Mouse (Mus musculus) lung, embryonic 15.5 days (tissue): ENCODE measurements around the gene Thap11. TPM values are rescaled to one million over a fixed set of nuclear protein-coding genes. Genes with fewer than 3 reads are reported as not detected.

Source experiments
- ATAC-seq: fragments of 200-750 bp; cut with Nextera tagmentation; 2 replicates; pipeline ENCODE4 v1.8.0; 2017; ENCODE audit warnings: moderate number of reproducible peaks, borderline replicate concordance; ENCODE audit not compliant: low FRiP score, low TSS enrichment; ENCODE audit errors: extremely low read depth
- H3K27ac ChIP-seq: fragments of 300-500 bp; sonication (generic); 2 replicates; pipeline ENCODE4 v1.5.1; 2015; ENCODE audit warnings: moderate library complexity, mild to moderate bottlenecking, inconsistent platforms
- H3K27me3 ChIP-seq: fragments of 300-500 bp; sonication (generic); 2 replicates; pipeline ENCODE4 v1.6.1; 2015; ENCODE audit warnings: inconsistent platforms
- H3K36me3 ChIP-seq: fragments of 300-500 bp; sonication (generic); 2 replicates; pipeline ENCODE4 v1.6.1; 2015; ENCODE audit warnings: inconsistent platforms
- H3K4me1 ChIP-seq: fragments of 300-500 bp; sonication (generic); 2 replicates; pipeline ENCODE4 v1.6.1; 2015; ENCODE audit warnings: inconsistent platforms
- H3K4me2 ChIP-seq: fragments of 300-500 bp; sonication (generic); 2 replicates; pipeline ENCODE4 v1.6.1; 2015; ENCODE audit warnings: inconsistent platforms, mild to moderate bottlenecking, moderate library complexity
- H3K4me3 ChIP-seq: fragments of 300-500 bp; sonication (generic); 2 replicates; pipeline ENCODE4 v1.5.1; 2015; ENCODE audit warnings: mild to moderate bottlenecking, inconsistent platforms
- H3K9ac ChIP-seq: fragments of 300-500 bp; sonication (generic); 2 replicates; pipeline ENCODE4 v1.6.1; 2015; ENCODE audit warnings: inconsistent platforms
- H3K9me3 ChIP-seq: fragments of 300-500 bp; sonication (generic); 2 replicates; pipeline ENCODE4 v1.6.1; 2016; ENCODE audit warnings: inconsistent platforms
- WGBS: fragments of 180-500 bp; shearing (Covaris S2); methylation state at CpG from one replicate; pipeline ENCODE4 v1.1.7; 2015; 5-methylcytosine and 5-hydroxymethylcytosine counted together
- polyA plus RNA-seq: library from polyadenylated mRNA; unstranded; fragments of >200 nt; fragmentation: Nextera tagmentation; extraction: Ambion mirVana; gene quantifications from 2 replicates; pipeline ENCODE4 v1.2.1, GENCODE M21; 2015

The Thap11 gene
- polyA plus RNA-seq, 1 experiment from 2014 or later: 67.9 TPM

- Histone ChIP-seq H3K9ac (no peak within 1 kb of the TSS), H3K4me1 (peaks cover 34% of the 10 kb centered on the region), H3K4me2 (peak within 1 kb of the TSS; percentile 73; the same call in 1 of the 2 replicates), H3K27ac (no peak within 1 kb of the TSS), H3K9me3 (no peaks in the 10 kb centered on the region), H3K4me3 (no peak within 1 kb of the TSS), H3K36me3 (peaks cover 14% of the 10 kb centered on the region), H3K27me3 (no peaks in the 10 kb centered on the region)
- whole genome bisulfite sequencing: 87% methylated on average over 3 of the region's 3 CpGs
- no peak for ATAC-seq
These were observed 1.8 kb upstream of the Thap11 start, which contains the start of gene Cenpt for GRCm38 (mm10) chr8:105853178-105853577. Cenpt (minus strand) TSS chr8:105853278.

DNA sequence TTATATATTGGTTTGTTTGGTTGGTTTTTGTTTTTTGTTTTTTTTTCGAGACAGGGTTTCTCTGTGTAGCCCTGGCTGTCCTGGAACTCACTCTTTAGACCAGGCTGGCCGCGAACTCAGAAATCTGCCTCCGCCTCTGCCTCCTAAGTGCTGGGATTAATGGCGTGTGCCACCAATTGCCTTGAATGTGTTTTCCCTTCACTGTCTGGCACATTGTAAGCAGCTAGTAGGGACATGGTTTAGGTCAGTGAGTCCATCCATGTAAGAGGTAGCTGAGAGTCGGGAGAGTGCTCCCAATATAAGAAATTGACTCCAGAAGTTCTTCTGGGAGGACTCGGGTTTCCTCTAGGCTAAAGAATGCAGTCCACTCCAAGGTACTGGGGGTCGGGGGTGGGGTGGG, 629 bp upstream of the Thap11 start:
- 21% methylated on average over 8 of the region's 8 CpGs for WGBS
- peak overlapping the region; percentile 94 for H3K4me3 ChIP-seq
- H3K4me2 ChIP-seq: peak overlapping the region; percentile 92
- H3K27ac ChIP-seq: no peak overlapping the region
- H3K27me3 ChIP-seq: no peaks in the 10 kb centered on the region
- H3K9me3 ChIP-seq: no peaks in the 10 kb centered on the region
- no peak for ATAC-seq
- peaks cover 2% of the 10 kb centered on the region; the same call in 1 of the 2 replicates for H3K36me3 ChIP-seq
- peaks cover 45% of the 10 kb centered on the region for H3K4me1 ChIP-seq
- H3K9ac ChIP-seq: peak overlapping the region; percentile 86

DNA sequence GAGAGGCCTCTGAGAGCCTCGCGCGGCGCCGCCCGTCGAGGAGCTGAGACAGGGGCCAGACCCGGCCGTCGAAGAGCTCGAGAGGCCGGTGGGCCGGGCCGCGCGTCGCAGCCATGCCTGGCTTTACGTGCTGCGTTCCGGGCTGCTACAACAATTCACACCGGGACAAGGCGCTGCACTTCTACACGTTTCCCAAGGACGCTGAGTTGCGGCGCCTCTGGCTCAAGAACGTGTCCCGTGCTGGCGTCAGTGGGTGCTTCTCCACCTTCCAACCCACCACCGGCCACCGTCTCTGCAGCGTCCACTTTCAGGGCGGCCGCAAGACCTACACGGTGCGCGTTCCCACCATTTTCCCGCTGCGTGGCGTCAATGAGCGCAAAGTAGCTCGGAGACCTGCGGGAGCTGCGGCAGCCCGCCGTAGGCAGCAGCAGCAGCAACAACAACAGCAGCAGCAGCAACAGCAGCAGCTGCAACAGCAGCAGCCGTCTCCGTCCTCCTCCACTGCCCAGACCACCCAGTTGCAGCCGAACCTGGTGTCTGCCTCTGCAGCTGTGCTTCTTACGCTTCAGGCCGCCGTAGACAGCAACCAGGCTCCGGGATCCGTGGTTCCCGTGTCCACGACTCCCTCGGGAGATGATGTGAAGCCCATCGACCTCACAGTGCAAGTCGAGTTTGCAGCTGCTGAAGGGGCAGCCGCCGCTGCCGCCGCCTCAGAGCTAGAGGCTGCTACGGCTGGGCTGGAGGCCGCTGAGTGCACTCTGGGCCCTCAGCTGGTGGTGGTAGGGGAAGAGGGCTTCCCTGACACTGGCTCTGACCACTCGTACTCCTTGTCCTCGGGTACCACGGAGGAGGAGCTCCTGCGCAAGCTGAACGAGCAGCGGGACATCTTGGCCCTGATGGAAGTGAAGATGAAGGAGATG, 576 bp downstream of the Thap11 start:
- peak overlapping the region; percentile 92 for H3K4me2 ChIP-seq
- H3K27me3 ChIP-seq: no peaks in the 10 kb centered on the region
- H3K36me3 ChIP-seq: no peaks in the 10 kb centered on the region
- peak overlapping the region; percentile 73 for H3K27ac ChIP-seq
- H3K4me1 ChIP-seq: peaks cover 49% of the 10 kb centered on the region
- under 1% methylated on average over 71 of the region's 71 CpGs for WGBS
- ATAC-seq: peak; percentile 37
- peak overlapping the region; percentile 94 for H3K4me3 ChIP-seq
- H3K9me3 ChIP-seq: no peaks in the 10 kb centered on the region
- peak overlapping the region; percentile 86 for H3K9ac ChIP-seq

- H3K36me3 ChIP-seq: no peaks in the 10 kb centered on the region
- H3K4me2 ChIP-seq: peak overlapping the region; percentile 92
- H3K4me3 ChIP-seq: peak overlapping the region; percentile 94
- H3K9ac ChIP-seq: peak overlapping the region; percentile 86
- H3K27me3 ChIP-seq: no peaks in the 10 kb centered on the region
- no peaks in the 10 kb centered on the region for H3K9me3 ChIP-seq
- H3K27ac ChIP-seq: peak overlapping the region; percentile 73
- H3K4me1 ChIP-seq: peaks cover 45% of the 10 kb centered on the region
- no peak for ATAC-seq
- 9% methylated on average over 15 of the region's 15 CpGs for WGBS
These were observed 1.4 kb downstream of the Thap11 start for GRCm38 (mm10) chr8:105856168-105856835.

GRCm38 (mm10) chr8:105858495-105858894, 3.6 kb downstream of the Thap11 start:
- Histone ChIP-seq H3K9ac (no peak overlapping the region), H3K4me1 (peaks cover 56% of the 10 kb centered on the region), H3K4me3 (no peak overlapping the region), H3K36me3 (0 out of 2 replicates have a peak, but pooled peaks cover 3% of the 10 kb centered on the region), H3K4me2 (no peak overlapping the region), H3K27ac (no peak overlapping the region), H3K9me3 (no peaks in the 10 kb centered on the region), H3K27me3 (no peaks in the 10 kb centered on the region)
- WGBS: 86% methylated on average over 5 of the region's 5 CpGs
- ATAC-seq: no peak

DNA sequence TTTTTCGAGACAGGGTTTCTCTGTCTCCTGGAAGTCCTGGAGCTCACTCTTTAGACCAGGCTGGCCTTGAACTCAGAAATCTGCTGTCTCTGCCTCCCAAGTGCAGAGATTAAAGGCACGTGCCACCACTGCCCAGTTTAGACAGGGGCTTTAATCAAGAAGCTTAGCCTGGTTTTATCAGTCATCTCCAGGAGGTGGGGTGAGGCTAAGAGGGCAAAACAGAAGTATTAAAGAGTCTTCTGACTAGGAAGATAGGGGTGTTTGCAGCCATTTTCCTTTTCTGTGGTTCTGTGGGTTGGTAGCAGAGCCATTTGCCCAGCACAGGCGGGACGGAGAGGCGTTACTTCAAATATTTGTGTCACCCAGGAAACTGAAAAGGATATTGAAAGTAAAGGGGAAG, 4.4 kb downstream of the Thap11 start:
- Histone ChIP-seq H3K4me1 (peaks cover 56% of the 10 kb centered on the region), H3K9me3 (no peaks in the 10 kb centered on the region), H3K27ac (peak overlapping the region; percentile 93), H3K9ac (peak overlapping the region; percentile 48; the same call in 1 of the 2 replicates), H3K4me3 (no peak overlapping the region; the same call in 1 of the 2 replicates), H3K27me3 (no peaks in the 10 kb centered on the region), H3K4me2 (peak overlapping the region; percentile 54; the same call in 1 of the 2 replicates), H3K36me3 (0 out of 2 replicates have a peak, but pooled peaks cover 3% of the 10 kb centered on the region)
- ATAC-seq: no peak
- WGBS: 56% methylated on average over 5 of the region's 5 CpGs

GRCm38 (mm10) chr8:105860143-105860981, 5.4 kb downstream of the Thap11 start, which contains the start of gene Nutf2:
Nutf2 (plus strand) TSS chr8:105860580.
- peaks cover 56% of the 10 kb centered on the region for H3K4me1 ChIP-seq

DNA sequence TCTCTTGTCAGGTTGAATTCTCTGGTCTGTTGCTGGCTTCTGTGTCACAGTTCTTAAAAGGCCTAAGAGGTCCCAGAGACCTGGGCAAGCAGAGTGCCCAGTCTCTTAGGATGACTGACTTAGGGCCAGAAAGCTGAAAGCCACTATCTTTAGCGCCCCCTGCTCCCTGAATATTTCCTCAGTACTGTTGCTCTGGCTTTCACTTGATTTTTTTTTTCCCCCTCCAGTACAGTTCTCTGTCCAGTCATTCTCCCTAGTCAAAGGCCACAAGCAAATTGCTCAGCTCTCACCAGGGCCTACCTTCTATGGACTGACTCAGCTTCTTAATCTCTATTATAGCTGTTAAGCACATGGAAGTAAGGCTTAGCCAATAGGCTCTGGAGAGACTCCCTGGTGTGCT, 7.0 kb downstream of the Thap11 start:
- Histone ChIP-seq H3K9me3 (no peaks in the 10 kb centered on the region), H3K4me2 (peak overlapping the region; percentile 69), H3K4me1 (peaks cover 44% of the 10 kb centered on the region), H3K4me3 (peak overlapping the region; percentile 83), H3K9ac (peak overlapping the region; percentile 87), H3K27ac (no peak overlapping the region), H3K36me3 (peaks cover 18% of the 10 kb centered on the region), H3K27me3 (no peaks in the 10 kb centered on the region)
- ATAC-seq: no peak
- 0% methylated on average over 1 of the region's 1 CpGs for WGBS

More at GRCm38 (mm10) chr8:105860143-105860981, 5.4 kb downstream of the Thap11 start, which contains the start of gene Nutf2:
- H3K4me2 ChIP-seq: peak within 1 kb of the TSS; percentile 69
- under 1% methylated on average over 59 of the region's 59 CpGs for WGBS
- H3K27me3 ChIP-seq: no peaks in the 10 kb centered on the region
- peak within 1 kb of the TSS; percentile 87 for H3K9ac ChIP-seq
- peak within 1 kb of the TSS; percentile 93 for H3K27ac ChIP-seq
- 0 out of 2 replicates have a peak, but pooled peaks cover 3% of the 10 kb centered on the region for H3K36me3 ChIP-seq
- H3K9me3 ChIP-seq: no peaks in the 10 kb centered on the region
- peak; percentile 98 for ATAC-seq
- H3K4me3 ChIP-seq: peak within 1 kb of the TSS; percentile 83

DNA sequence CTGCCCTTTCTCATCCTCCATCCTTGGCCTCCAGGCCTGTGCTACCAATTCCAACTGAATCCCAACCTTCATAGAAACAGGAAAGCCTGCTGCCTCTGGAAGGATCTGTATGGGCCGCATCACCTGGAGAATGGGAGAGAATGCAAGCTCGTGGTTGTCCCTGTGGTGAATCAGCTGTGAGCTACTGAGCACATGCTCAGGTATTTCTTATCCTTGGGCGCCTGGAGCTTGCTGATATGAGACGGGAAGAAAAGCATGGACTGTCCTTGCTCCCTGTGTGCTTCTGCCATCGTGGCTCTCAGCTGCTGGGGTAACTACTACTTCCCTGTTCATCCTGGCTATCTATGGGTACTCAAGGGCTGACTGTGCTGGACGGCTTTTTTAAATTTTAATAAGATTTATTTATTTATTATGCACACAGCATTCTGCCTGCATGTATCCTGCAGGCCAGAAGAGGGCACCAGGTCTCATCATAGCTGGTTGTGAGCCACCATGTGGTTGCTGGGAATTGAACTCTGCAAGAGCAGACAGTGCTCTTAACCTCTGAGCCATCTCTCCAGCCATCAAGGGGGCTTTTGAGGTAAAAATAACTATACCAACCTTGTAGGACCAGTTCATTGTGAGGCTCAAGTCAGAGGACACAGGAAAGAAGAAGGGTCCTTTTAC, 11.6 kb downstream of the Thap11 start:
- H3K4me3 ChIP-seq: no peak overlapping the region
- 82% methylated on average over 6 of the region's 6 CpGs for WGBS
- H3K4me2 ChIP-seq: no peak overlapping the region
- H3K36me3 ChIP-seq: peaks cover 51% of the 10 kb centered on the region
- H3K27ac ChIP-seq: no peak overlapping the region
- no peak overlapping the region for H3K9ac ChIP-seq
- ATAC-seq: no peak
- no peaks in the 10 kb centered on the region for H3K9me3 ChIP-seq
- no peaks in the 10 kb centered on the region for H3K27me3 ChIP-seq
- H3K4me1 ChIP-seq: peaks cover 12% of the 10 kb centered on the region

DNA sequence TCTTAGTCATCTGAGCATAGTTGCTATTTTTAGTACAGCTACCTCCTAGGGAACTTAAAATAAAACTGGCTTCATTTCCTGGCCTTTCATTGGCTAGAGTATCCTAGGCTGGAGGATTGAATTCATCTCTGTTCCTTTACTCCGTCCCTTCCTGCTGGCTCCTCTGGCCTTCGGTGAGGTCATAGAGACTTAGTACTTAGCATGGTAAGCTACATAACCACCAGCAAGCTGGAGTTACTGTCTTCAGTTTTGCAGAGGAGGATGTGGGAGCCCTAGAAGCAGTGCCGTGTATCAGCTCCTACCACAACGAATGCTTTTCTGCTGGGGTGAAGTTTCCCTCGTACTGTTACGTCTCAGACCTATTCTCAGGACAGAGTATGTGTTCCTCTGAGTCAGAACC, 19.4 kb downstream of the Thap11 start:
- H3K4me2 ChIP-seq: no peak overlapping the region

More for the DNA sequence above, 19.4 kb downstream of the Thap11 start:
- ATAC-seq: no peak
- Histone ChIP-seq H3K4me3 (no peak overlapping the region), H3K36me3 (peaks cover 66% of the 10 kb centered on the region), H3K9ac (no peak overlapping the region), H3K27ac (no peak overlapping the region), H3K4me1 (no peaks in the 10 kb centered on the region), H3K9me3 (no peaks in the 10 kb centered on the region), H3K27me3 (no peaks in the 10 kb centered on the region)
- 78% methylated on average over 6 of the region's 6 CpGs for WGBS
